Mouse (Mus musculus): ENCODE measurements around the gene Trappc2l. TPM values are rescaled to one million over a fixed set of nuclear protein-coding genes. Genes with fewer than 3 reads are reported as not detected.
A peak's percentile ranks its signal among the peaks of the same experiment; 100 is the strongest.
"Not testable (repeated sequence)": the region's sequence is repeated elsewhere in the genome, so short reads cannot be mapped to it uniquely, and the experiment has no call there.

Gene Trappc2l
- polyA plus RNA-seq, 1 experiment from 2014 or later: 101 TPM

DNA sequence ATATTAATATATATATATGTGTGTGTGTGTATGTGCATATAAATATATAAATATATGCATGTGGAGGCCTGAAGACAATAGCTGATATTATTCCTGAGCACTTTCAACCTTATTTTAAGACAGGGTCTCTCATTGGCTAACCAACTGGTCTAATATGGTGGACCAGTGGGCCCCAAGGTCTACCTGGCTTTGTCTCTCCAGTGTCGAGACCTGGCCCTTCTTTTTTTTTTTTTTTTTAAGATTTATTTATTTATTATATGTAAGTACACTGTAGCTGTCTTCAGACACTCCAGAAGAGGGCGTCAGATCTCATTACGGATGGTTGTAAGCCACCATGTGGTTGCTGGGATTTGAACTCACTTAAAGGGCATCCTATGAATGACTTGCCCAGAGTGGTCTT is 20.7 kb downstream of the Trappc2l start:
- H3K4me1 ChIP-seq (replicated peaks); H3K27ac ChIP-seq (replicated peaks); H3K9ac ChIP-seq; H3K27me3 ChIP-seq; H3K4me2 ChIP-seq; H3K4me3 ChIP-seq; H3K9me3 ChIP-seq; ATAC-seq (ENCODE audit: low read depth): not testable (repeated sequence)
- WGBS: 75% methylated on average over 3 of the region's 3 CpGs
- H3K36me3 ChIP-seq: peaks cover 86% of the 10 kb centered on the region

DNA sequence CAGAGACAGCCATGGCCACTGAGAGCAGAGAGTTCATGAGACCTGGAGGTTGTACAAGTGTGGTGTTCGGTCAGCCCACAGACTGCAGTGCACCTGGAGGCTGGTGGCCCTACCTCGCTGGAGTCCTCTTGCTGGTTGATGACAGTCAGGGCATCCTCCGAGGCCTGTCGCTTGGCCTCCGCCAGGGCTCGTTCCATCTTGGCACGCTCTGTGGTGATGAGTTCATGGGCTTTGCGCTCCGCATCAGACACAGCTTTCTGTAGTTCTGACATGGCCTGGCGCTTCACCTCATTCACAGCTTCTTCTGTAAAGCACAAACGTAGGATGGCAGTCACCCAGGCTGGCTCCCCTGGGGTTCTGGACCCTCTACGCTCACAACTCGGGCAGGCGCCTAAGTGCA is 21.8 kb downstream of the Trappc2l start:
- WGBS: 95% methylated on average over 14 of the region's 14 CpGs

DNA sequence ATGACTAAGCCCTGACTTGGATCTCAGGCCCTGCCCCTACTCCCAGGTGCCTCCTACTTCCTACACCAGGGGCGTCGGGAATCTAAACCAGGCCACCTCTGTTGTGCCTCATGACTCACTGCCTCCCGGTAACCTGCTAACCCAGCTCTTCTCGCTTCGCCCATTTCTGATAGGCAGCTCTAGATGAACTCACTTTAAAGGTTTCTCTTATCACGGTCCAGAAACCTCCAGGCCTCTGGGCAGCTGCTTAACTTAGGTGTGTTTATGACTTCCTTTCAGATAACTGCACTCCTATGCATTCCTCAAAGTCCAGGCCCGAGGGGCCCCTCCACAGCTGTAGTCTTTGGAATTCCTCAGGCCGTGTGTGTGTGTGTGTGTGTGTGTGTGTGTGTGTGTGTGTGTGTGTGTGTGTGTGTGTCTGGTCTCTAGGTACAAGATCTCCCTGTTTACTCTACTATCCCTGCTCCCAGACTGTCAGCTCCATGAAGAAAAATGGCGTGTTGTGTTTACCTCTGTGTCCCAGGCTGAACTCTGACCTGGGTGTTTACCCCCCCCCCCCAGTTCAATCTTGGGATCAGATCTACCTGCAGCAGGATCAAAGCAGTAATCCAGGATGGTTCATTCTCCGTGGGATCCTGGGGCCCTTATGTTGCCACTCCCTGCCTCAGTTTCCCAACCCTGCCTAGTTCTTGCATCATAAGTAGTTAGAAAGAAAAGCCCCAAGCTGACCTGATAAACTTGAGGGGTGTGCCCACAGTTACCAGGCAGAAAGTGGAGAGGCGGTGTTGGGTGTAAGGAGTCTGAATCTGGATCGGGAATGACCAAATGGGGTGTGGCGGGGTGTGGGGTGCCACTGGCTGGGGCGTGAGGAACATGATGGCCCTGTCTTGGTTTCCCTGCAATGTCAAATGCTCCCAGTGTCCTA is 24.7 kb downstream of the Trappc2l start:
- Histone ChIP-seq H3K4me1 (replicated peaks) (peaks cover 27% of the 10 kb centered on the region), H3K9ac (no peak overlapping the region), H3K4me3 (no peak overlapping the region), H3K36me3 (peaks cover 92% of the 10 kb centered on the region), H3K27me3 (no peaks in the 10 kb centered on the region), H3K9me3 (no peaks in the 10 kb centered on the region), H3K27ac (replicated peaks) (no peak overlapping the region), H3K4me2 (no peak overlapping the region)
- ATAC-seq (ENCODE audit: low read depth): no peak
- 74% methylated on average over 14 of the region's 14 CpGs for WGBS

More for the DNA sequence above, 21.8 kb downstream of the Trappc2l start:
- H3K9ac ChIP-seq: no peak overlapping the region
- no peak overlapping the region for H3K4me3 ChIP-seq
- H3K27ac ChIP-seq (replicated peaks): no peak overlapping the region
- no peak overlapping the region for H3K4me2 ChIP-seq
- H3K4me1 ChIP-seq (replicated peaks): no peaks in the 10 kb centered on the region
- no peak for ATAC-seq (ENCODE audit: low read depth)
- peaks cover 91% of the 10 kb centered on the region for H3K36me3 ChIP-seq
- H3K27me3 ChIP-seq: no peaks in the 10 kb centered on the region
- no peaks in the 10 kb centered on the region for H3K9me3 ChIP-seq

DNA sequence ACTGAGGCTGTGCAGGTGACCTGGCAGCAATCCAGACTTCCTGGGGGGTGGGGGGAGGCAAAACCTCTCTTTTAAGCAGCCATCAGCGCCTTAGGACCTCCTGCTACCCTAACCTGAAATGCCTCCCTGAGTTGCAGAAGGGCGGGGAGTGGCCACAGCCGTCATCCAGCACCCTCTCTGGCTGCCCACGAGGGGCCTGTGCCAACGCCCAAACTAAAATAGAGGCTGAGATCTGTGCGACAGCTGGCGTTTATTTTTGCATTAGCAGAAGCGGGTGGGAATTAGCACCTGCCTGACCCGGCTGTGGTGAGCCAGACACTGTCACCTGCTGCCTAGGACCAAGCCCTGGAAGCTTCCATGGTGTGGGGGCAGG is 25.3 kb downstream of the Trappc2l start:
- ATAC-seq (ENCODE audit: low read depth): no peak
- H3K4me1 ChIP-seq (replicated peaks): peaks cover 27% of the 10 kb centered on the region
- no peaks in the 10 kb centered on the region for H3K9me3 ChIP-seq
- H3K4me2 ChIP-seq: no peak overlapping the region
- H3K4me3 ChIP-seq: no peak overlapping the region
- H3K9ac ChIP-seq: no peak overlapping the region
- 68% methylated on average over 9 of the region's 9 CpGs for WGBS
- H3K36me3 ChIP-seq: peaks cover 95% of the 10 kb centered on the region
- H3K27me3 ChIP-seq: no peaks in the 10 kb centered on the region
- H3K27ac ChIP-seq (replicated peaks): no peak overlapping the region

DNA sequence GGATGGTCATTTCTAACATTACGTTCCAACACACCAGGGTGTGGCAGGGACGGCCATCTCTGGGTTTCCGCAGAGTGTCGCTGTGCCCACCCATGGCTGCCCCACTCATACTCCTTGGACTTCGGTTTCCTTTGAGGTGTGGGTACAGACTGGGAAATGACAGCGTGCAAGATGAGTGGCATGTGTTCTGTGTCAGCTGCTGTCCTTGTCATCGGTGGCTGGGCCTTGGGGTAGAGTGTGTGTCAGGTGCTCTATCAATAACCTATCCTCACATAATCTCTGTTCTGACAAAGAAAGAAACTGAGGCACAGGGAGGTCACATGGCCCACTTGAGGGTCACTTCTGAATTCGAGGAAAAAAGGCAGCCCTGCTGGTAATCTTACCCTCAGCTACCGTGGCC is 25.8 kb downstream of the Trappc2l start:
- no peak overlapping the region for H3K27ac ChIP-seq (replicated peaks)
- H3K9ac ChIP-seq: no peak overlapping the region
- H3K27me3 ChIP-seq: no peaks in the 10 kb centered on the region
- H3K36me3 ChIP-seq: peaks cover 97% of the 10 kb centered on the region
- H3K4me2 ChIP-seq: no peak overlapping the region
- WGBS: 91% methylated on average over 9 of the region's 9 CpGs
- H3K4me3 ChIP-seq: no peak overlapping the region
- H3K9me3 ChIP-seq: no peaks in the 10 kb centered on the region
- peaks cover 27% of the 10 kb centered on the region for H3K4me1 ChIP-seq (replicated peaks)
- ATAC-seq (ENCODE audit: low read depth): no peak

DNA sequence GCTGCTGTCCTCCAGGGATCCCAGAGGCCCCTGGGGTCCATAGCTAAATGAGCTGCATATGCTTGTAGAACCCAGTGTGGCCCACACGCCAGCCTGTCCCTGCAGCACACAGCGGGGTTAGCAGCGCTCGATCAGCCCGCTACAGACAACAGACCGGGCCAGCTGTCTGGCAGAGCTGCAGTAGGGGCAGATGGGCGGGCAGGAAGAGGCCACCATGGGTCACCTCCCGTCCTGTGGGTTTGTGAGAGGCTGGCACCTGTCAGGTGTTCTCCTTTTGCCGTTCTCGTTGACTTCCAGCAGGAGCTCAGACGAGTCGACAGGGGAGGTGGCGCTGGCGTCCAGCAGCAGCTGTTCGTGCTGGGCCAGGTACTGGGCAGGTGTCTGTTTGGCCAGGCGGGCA is 27.2 kb downstream of the Trappc2l start:
- Histone ChIP-seq H3K27me3 (no peaks in the 10 kb centered on the region), H3K9me3 (no peaks in the 10 kb centered on the region), H3K9ac (0 out of 2 replicates have a peak overlapping the region, but pooled peaks have one; percentile 1), H3K36me3 (peaks cover 97% of the 10 kb centered on the region), H3K27ac (replicated peaks) (peak overlapping the region; percentile 46; the same call in 1 of the 2 replicates), H3K4me2 (no peak overlapping the region), H3K4me3 (no peak overlapping the region), H3K4me1 (replicated peaks) (peaks cover 27% of the 10 kb centered on the region)
- 62% methylated on average over 16 of the region's 16 CpGs for WGBS
- no peak for ATAC-seq (ENCODE audit: low read depth)

DNA sequence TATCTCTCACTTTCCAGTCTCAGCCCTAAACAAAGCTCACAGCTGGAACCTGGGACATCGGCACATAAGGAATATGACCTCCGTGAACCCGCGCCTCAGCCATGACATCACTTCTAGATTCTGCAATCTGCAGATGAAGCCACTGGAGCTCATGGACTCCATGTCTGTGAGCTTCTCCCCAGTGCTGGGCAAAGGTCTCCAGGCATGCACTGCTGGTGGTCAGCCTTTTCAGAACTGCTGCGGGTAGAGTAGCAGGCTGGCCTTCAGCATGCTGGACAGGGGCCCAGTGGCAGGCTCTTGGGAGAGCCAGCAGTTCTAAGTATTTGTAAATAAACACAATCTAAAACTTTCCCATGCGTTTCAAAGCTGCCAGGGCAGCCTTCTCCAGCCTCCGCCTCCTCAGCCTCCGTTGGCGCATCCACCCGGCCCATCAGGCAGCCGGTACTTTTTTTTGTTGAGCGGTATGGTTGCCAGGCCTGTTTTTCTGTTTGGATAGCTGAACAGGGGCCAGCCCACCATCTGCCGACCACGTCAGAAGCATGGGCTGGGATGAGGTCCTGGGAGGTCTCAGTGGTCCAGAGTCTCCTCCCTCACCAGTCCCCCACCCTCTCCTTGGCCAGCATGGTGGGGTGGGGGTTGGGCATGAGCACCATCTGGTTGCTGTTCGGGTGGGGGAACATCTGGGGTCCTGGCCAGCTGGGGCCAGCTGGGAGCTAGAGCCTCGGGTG is 28.2 kb downstream of the Trappc2l start:
- 35% methylated on average over 16 of the region's 16 CpGs for WGBS
- no peak overlapping the region for H3K4me3 ChIP-seq
- H3K4me1 ChIP-seq (replicated peaks): peaks cover 27% of the 10 kb centered on the region
- H3K9ac ChIP-seq: no peak overlapping the region
- H3K27me3 ChIP-seq: no peaks in the 10 kb centered on the region
- H3K36me3 ChIP-seq: peaks cover 97% of the 10 kb centered on the region
- no peaks in the 10 kb centered on the region for H3K9me3 ChIP-seq
- H3K4me2 ChIP-seq: no peak overlapping the region
- peak overlapping the region; percentile 46 for H3K27ac ChIP-seq (replicated peaks)
- ATAC-seq (ENCODE audit: low read depth): peak; percentile 47; the same call in 1 of the 2 replicates

DNA sequence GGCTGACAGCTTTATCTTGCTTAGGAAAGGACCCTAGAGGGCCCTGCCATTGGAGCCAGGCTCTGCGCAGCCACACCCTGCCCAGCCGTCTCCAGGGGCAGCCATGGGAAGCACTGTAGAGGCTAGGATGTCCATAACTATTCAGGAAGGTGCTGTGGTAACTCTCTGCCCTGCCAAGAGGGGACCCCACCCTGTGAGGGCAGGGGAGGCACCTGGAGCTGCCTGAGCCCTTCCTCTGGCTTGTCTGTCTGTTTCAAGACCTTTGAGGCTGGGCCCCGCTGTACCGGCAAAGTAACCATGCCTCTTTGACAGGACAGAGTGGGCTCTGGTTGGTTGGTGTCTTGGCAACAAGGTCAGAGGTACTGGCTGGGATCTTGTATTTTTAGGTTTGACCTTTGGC is 29.4 kb downstream of the Trappc2l start:
- Histone ChIP-seq H3K4me3 (no peak overlapping the region), H3K27ac (replicated peaks) (no peak overlapping the region), H3K9me3 (no peaks in the 10 kb centered on the region), H3K4me2 (no peak overlapping the region), H3K36me3 (peaks cover 97% of the 10 kb centered on the region), H3K27me3 (no peaks in the 10 kb centered on the region), H3K4me1 (replicated peaks) (peaks cover 27% of the 10 kb centered on the region), H3K9ac (no peak overlapping the region)
- no peak for ATAC-seq (ENCODE audit: low read depth)
- 84% methylated on average over 4 of the region's 4 CpGs for WGBS

DNA sequence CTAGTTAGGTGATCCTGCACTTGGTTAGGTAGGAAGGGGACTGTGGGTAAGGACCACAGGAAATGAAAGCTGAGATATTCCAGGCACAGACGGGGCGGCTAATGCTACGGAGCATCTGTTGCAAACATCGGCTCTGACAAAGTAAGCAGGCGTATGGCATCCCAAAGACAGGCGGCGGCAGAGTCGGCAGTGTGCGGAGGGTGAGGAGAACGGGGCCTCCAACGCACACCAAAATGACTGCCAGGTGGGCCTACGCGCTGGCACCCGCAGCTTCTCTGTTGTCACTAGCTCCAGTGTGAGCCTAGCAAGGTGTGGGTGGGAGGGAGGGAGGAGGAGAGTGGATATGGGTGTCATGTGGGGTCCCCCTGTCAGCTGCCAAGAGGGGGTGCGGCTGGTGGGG is 30.0 kb downstream of the Trappc2l start:
- no peaks in the 10 kb centered on the region for H3K9me3 ChIP-seq
- no peak overlapping the region for H3K4me3 ChIP-seq
- 88% methylated on average over 15 of the region's 15 CpGs for WGBS
- H3K9ac ChIP-seq: no peak overlapping the region
- no peak overlapping the region for H3K4me2 ChIP-seq
- H3K27ac ChIP-seq (replicated peaks): no peak overlapping the region
- H3K4me1 ChIP-seq (replicated peaks): peaks cover 27% of the 10 kb centered on the region
- peaks cover 97% of the 10 kb centered on the region for H3K36me3 ChIP-seq
- ATAC-seq (ENCODE audit: low read depth): no peak
- no peaks in the 10 kb centered on the region for H3K27me3 ChIP-seq

DNA sequence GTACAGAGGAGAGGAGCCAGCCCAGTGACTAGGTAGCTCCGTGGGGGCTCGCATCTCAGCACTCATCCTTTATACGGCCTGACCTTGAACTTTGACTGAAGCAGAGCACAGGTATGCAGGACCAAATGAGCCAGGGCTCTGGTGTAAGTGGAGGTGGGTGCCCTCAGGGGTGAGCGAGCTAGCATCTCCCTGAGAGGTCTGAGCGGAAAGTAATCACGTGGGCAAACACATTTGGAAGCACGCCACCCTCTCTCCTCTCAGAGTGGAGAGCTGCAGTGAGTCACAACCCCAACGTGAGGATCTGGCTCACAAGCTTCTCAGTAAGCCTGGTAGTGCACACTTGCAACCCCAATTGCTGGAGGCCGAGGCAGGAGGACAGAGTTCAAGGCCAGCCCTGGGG is 30.6 kb downstream of the Trappc2l start:
- 75% methylated on average over 9 of the region's 9 CpGs for WGBS
- no peaks in the 10 kb centered on the region for H3K9me3 ChIP-seq
- ATAC-seq (ENCODE audit: low read depth): no peak
- no peak overlapping the region for H3K27ac ChIP-seq (replicated peaks)
- peaks cover 27% of the 10 kb centered on the region for H3K4me1 ChIP-seq (replicated peaks)
- H3K4me2 ChIP-seq: no peak overlapping the region
- H3K9ac ChIP-seq: no peak overlapping the region
- H3K27me3 ChIP-seq: no peaks in the 10 kb centered on the region
- H3K36me3 ChIP-seq: peaks cover 97% of the 10 kb centered on the region
- no peak overlapping the region for H3K4me3 ChIP-seq

DNA sequence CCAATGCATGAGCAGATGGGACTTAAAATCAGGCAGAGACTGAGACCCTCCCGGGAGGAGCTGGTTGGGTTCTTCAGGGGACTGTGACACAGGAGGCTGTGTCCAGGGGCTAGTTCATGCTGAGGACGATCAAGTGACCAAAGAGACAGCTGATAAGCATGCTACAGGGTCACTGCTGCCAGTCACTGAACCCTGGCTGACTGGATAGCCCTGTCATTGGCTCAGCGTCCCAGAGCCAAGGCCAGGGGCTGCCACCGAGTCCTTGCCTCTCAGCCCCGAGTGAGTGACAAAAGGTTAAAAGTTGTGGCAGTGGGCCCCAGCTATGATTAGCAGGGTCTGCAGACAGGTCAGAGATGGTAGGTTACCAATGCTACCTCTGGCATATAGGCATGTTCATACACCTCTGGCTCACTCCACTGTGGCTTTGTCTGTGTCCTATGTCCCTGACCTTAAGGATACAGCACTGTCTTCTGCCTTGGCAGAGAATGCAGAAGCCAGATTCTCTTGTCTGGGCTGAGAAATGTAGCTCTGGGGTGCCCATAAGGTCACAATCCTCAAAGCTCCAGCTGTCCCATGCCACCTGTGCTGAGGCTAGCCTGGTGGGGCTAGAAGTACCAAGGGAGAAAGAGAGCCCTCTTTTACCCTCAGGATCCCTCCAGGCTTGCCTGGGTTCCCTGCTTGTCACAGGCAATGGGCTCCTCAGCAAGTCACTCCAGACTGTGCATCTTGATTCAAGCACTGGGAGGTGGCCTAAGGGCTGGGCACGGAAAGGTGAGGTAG is 32.9 kb downstream of the Trappc2l start:
- Histone ChIP-seq H3K4me1 (replicated peaks) (peaks cover 16% of the 10 kb centered on the region), H3K9me3 (no peaks in the 10 kb centered on the region), H3K27me3 (no peaks in the 10 kb centered on the region), H3K9ac (no peak overlapping the region), H3K4me2 (no peak overlapping the region), H3K4me3 (no peak overlapping the region), H3K36me3 (peaks cover 96% of the 10 kb centered on the region), H3K27ac (replicated peaks) (no peak overlapping the region)
- no peak for ATAC-seq (ENCODE audit: low read depth)
- 78% methylated on average over 6 of the region's 6 CpGs for WGBS

DNA sequence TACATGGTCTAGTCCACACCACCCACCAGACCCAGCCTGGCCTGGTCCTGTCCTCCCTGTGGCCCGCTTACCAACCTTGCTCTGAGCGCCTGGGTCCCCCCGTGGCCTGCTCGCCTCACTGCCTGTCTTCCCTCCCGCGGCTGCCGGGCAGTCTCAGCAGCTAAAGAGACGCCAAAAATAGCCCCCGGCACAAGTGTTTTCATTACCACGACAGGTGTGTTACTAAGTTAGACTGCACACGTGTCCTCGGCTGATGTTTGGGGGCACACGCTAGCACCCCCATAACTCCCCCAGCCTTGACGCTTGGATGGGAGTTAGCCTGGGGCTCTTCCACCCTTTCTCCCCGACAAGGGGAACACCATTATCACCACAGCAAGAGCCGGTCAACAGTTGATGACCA is 34.9 kb downstream of the Trappc2l start:
- Histone ChIP-seq H3K36me3 (peaks cover 88% of the 10 kb centered on the region), H3K4me1 (replicated peaks) (peaks cover 15% of the 10 kb centered on the region), H3K9ac (no peak overlapping the region), H3K4me3 (no peak overlapping the region), H3K4me2 (no peak overlapping the region), H3K27me3 (no peaks in the 10 kb centered on the region), H3K27ac (replicated peaks) (no peak overlapping the region), H3K9me3 (no peaks in the 10 kb centered on the region)
- 90% methylated on average over 16 of the region's 16 CpGs for WGBS
- no peak for ATAC-seq (ENCODE audit: low read depth)

Measured in neural tube, embryonic 13.5 days (tissue).